Comparison of ENCODE assay signal across 8 mouse cellular contexts in the genomic region with DNA sequence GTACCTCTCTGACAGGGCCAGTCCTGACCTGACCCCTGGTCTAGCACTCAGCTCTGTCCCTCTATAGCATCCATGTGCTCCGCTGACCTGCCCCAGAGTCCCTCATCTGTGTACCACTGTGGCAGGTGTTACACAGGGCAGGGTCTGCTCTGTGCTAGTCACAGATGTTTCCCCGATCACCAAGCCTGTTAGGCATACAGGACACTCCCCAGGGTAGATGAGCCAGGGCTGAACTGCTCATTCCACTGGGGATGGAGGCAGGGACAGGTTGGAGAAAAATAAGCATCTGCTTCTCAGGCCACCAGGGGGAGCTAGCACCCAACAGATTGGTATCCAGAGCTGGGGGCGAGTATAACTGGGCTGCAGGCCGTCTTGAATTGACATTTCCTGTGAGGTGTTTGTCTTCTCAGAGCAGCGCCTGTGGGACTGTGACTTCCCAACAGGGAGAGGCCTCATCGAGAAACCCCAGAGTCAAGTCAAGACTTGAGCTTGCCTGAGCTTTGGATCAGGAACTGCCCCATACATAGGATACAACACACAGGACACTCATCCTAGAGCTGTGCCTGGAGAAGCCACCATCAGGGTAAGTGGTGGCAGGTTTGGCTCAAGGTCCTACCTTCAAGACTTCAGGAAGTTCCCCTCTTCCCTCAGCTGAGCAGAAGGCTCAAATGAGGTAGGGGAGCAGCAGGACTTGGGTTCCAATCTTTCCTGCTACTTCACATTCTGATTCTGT. TPM values are rescaled to one million over a fixed set of nuclear protein-coding genes. Genes with fewer than 3 reads are reported as not detected.
DNase-seq lines count a peak whose midpoint lies in the region; ATAC-seq and TF ChIP-seq lines count a peak whose summit lies in the region.

No protein-coding gene starts in this region.

- 22% methylated on average over 6 of the region's 6 CpGs for WGBS in limb, embryonic 11.5 days
- 20% methylated on average over 6 of the region's 6 CpGs for WGBS in midbrain, embryonic 14.5 days
- 19% methylated on average over 6 of the region's 6 CpGs for WGBS in spleen, adult 2 months

- TF ChIP-seq POLR2A in spleen, adult 2 months (IDR thresholded peaks at IDR 0.05; ENCODE audit: low read depth, low read length), result no peak

- no peaks in the 10 kb centered on the region for H3K36me3 ChIP-seq in limb, embryonic 11.5 days (ENCODE audit: control insufficient read depth, insufficient read depth, low read length)
- H3K36me3 ChIP-seq in midbrain, embryonic 14.5 days (ENCODE audit: control insufficient read depth, insufficient read depth, low read length), result 0 out of 2 replicates have a peak, but pooled peaks cover 18% of the 10 kb centered on the region
- H3K36me3 ChIP-seq in spleen, adult 2 months (ENCODE audit: control insufficient read depth, insufficient read depth, low read length), result no peaks in the 10 kb centered on the region

- peak; percentile 77 for DNase-seq in CD4-positive, CD25-positive, alpha-beta regulatory T cell, adult 2 months (ENCODE audit: low read depth, low spot score)
- DNase-seq in embryo, embryonic 10 days (ENCODE audit: low spot score), result peak; percentile 90
- DNase-seq in gastrocnemius, postnatal 25 days, result peak; percentile 54
- peak; percentile 53 for DNase-seq in kidney, adult 11 months
- peak; percentile 90 for DNase-seq in limb, embryonic 11.5 days (ENCODE audit: low spot score)
- peak; percentile 89 for DNase-seq in midbrain, embryonic 14.5 days
- DNase-seq in spleen, adult 2 months (ENCODE audit: low read depth in 1 of 2, low spot score in 2 of 2), result peak in 1 of 2 experiments; percentile 68

- no peak overlapping the region for H3K27ac ChIP-seq in limb, embryonic 11.5 days (replicated peaks; ENCODE audit: low read depth, low read length)
- no peak overlapping the region for H3K27ac ChIP-seq in midbrain, embryonic 14.5 days (replicated peaks; ENCODE audit: low read depth, low read length)
- H3K27ac ChIP-seq in spleen, adult 2 months (ENCODE audit: insufficient read depth, low read length), result no peak overlapping the region

- peaks cover 5% of the 10 kb centered on the region; the same call in 1 of the 2 replicates for H3K4me1 ChIP-seq in limb, embryonic 11.5 days (ENCODE audit: control insufficient read depth, insufficient read depth, low read length)
- no peaks in the 10 kb centered on the region for H3K4me1 ChIP-seq in midbrain, embryonic 14.5 days (ENCODE audit: control insufficient read depth, insufficient read depth, low read length)
- H3K4me1 ChIP-seq in spleen, adult 2 months (ENCODE audit: control insufficient read depth, insufficient read depth, insufficient read length), result no peaks in the 10 kb centered on the region

- H3K4me3 ChIP-seq in limb, embryonic 11.5 days (ENCODE audit: low read depth, low read length), result no peak overlapping the region
- no peak overlapping the region for H3K4me3 ChIP-seq in midbrain, embryonic 14.5 days (replicated peaks; ENCODE audit: low read depth, low read length)
- no peak overlapping the region for H3K4me3 ChIP-seq in spleen, adult 2 months (ENCODE audit: extremely low read depth, insufficient read depth, insufficient read length)

- peak; percentile 71; the same call in 1 of the 2 replicates for TF ChIP-seq CTCF in spleen, adult 2 months (IDR thresholded peaks at IDR 0.05; ENCODE audit: extremely low read depth, insufficient read depth, insufficient read length, insufficient replicate concordance)

- H3K9me3 ChIP-seq in limb, embryonic 11.5 days (ENCODE audit: control insufficient read depth, low read length), result no peaks in the 10 kb centered on the region
- no peaks in the 10 kb centered on the region for H3K9me3 ChIP-seq in midbrain, embryonic 14.5 days (ENCODE audit: control insufficient read depth, low read length)

- H3K4me2 ChIP-seq in limb, embryonic 11.5 days (ENCODE audit: low read depth, severe bottlenecking), result no peak overlapping the region
- no peak overlapping the region for H3K4me2 ChIP-seq in midbrain, embryonic 14.5 days (ENCODE audit: low read length)

- no peak for ATAC-seq in CD4-positive, CD25-positive, alpha-beta regulatory T cell, adult 4 months
- ATAC-seq in limb, embryonic 11.5 days (ENCODE audit: insufficient number of reproducible peaks, low FRiP score, low TSS enrichment, low read depth), result no peak
- peak; percentile 69; the same call in 1 of the 2 replicates for ATAC-seq in midbrain, embryonic 14.5 days (ENCODE audit: low FRiP score, low TSS enrichment)

- H3K9ac ChIP-seq in limb, embryonic 11.5 days (ENCODE audit: low read length), result no peak overlapping the region
- H3K9ac ChIP-seq in midbrain, embryonic 14.5 days (replicated peaks; ENCODE audit: low read length), result no peak overlapping the region

- peaks cover 5% of the 10 kb centered on the region; the same call in 1 of the 2 replicates for H3K27me3 ChIP-seq in limb, embryonic 11.5 days (ENCODE audit: control insufficient read depth, insufficient read depth, low read length)
- no peaks in the 10 kb centered on the region for H3K27me3 ChIP-seq in midbrain, embryonic 14.5 days (ENCODE audit: control insufficient read depth, insufficient read depth, low read length)
- H3K27me3 ChIP-seq in spleen, adult 2 months (ENCODE audit: control insufficient read depth, insufficient read depth, low read length), result no peaks in the 10 kb centered on the region

RNA-seq across cellular contexts. Expression of a gene that starts 17.9 kb away (rescaled TPM):
- under 1 TPM in 1 of 2 experiments, not detected in 1; 0.19 TPM for polyA plus RNA-seq in CD4-positive, CD25-positive, alpha-beta regulatory T cell, adult 4 months (2017; shearing (Covaris generic))
- total RNA-seq in gastrocnemius, postnatal 25 days (2021), result not detected
- polyA plus RNA-seq in limb, embryonic 11.5 days (2014; fragmentation: Nextera tagmentation; extraction: Ambion mirVana), result 4.4 and 4.6 TPM in 2 replicates
- polyA plus RNA-seq in midbrain, embryonic 14.5 days (2014; fragmentation: Nextera tagmentation; extraction: Ambion mirVana), result 0.49 and 0.75 TPM in 2 replicates
- polyA plus RNA-seq in spleen, adult 2 months (2012; rRNA removed), result 2.3 and 3.8 TPM in 2 replicates

RNA-seq across cellular contexts. Expression of a gene that starts 46.2 kb away (rescaled TPM):
- not detected for polyA plus RNA-seq in CD4-positive, CD25-positive, alpha-beta regulatory T cell, adult 4 months (2017; shearing (Covaris generic))
- 1 to 10 TPM; 4.0 to 6.7 TPM for total RNA-seq in gastrocnemius, postnatal 25 days (2021)
- 1.3 and 1.4 TPM in 2 replicates for polyA plus RNA-seq in limb, embryonic 11.5 days (2014; fragmentation: Nextera tagmentation; extraction: Ambion mirVana)
- 9.4 and 9.8 TPM in 2 replicates for polyA plus RNA-seq in midbrain, embryonic 14.5 days (2014; fragmentation: Nextera tagmentation; extraction: Ambion mirVana)
- polyA plus RNA-seq in spleen, adult 2 months (2012; rRNA removed), result 4.4 and 5.5 TPM in 2 replicates

RNA-seq across cellular contexts. Expression of a gene that starts 54.5 kb away (rescaled TPM):
- 10 to 100 TPM; 50.1 to 81.1 TPM for polyA plus RNA-seq in CD4-positive, CD25-positive, alpha-beta regulatory T cell, adult 4 months (2017; shearing (Covaris generic))
- total RNA-seq in gastrocnemius, postnatal 25 days (2021), result 1 to 10 TPM; 2.9 to 3.7 TPM
- polyA plus RNA-seq in limb, embryonic 11.5 days (2014; fragmentation: Nextera tagmentation; extraction: Ambion mirVana), result 135 and 140 TPM in 2 replicates
- 24.8 and 31.0 TPM in 2 replicates for polyA plus RNA-seq in midbrain, embryonic 14.5 days (2014; fragmentation: Nextera tagmentation; extraction: Ambion mirVana)
- 16.0 and 23.4 TPM in 2 replicates for polyA plus RNA-seq in spleen, adult 2 months (2012; rRNA removed)

RNA-seq across cellular contexts. Expression of a gene that starts 54.6 kb away (rescaled TPM):
- 100 to 1,000 TPM; 288 to 332 TPM for polyA plus RNA-seq in CD4-positive, CD25-positive, alpha-beta regulatory T cell, adult 4 months (2017; shearing (Covaris generic))
- total RNA-seq in gastrocnemius, postnatal 25 days (2021), result 10 to 100 TPM; 81.8 to 94.5 TPM
- 419 and 442 TPM in 2 replicates for polyA plus RNA-seq in limb, embryonic 11.5 days (2014; fragmentation: Nextera tagmentation; extraction: Ambion mirVana)
- polyA plus RNA-seq in midbrain, embryonic 14.5 days (2014; fragmentation: Nextera tagmentation; extraction: Ambion mirVana), result 363 and 446 TPM in 2 replicates
- 70.4 and 88.0 TPM in 2 replicates for polyA plus RNA-seq in spleen, adult 2 months (2012; rRNA removed)
